Mouse (Mus musculus) lung, embryonic 15.5 days (tissue): ENCODE data around the gene Mgea5. TPM values are rescaled to one million over a fixed set of nuclear protein-coding genes. Genes with fewer than 3 reads are reported as not detected.
A peak's percentile ranks its signal among the peaks of the same experiment; 100 is the strongest.

Experiments
- ATAC-seq: fragments of 200-750 bp; cut with Nextera tagmentation; 2 replicates; pipeline ENCODE4 v1.8.0; 2017; ENCODE audit warnings: moderate number of reproducible peaks, borderline replicate concordance; ENCODE audit not compliant: low FRiP score, low TSS enrichment; ENCODE audit errors: extremely low read depth
- H3K27ac ChIP-seq: fragments of 300-500 bp; sonication (generic); 2 replicates; pipeline ENCODE4 v1.5.1; 2015; ENCODE audit warnings: moderate library complexity, mild to moderate bottlenecking, inconsistent platforms
- H3K27me3 ChIP-seq: fragments of 300-500 bp; sonication (generic); 2 replicates; pipeline ENCODE4 v1.6.1; 2015; ENCODE audit warnings: inconsistent platforms
- H3K36me3 ChIP-seq: fragments of 300-500 bp; sonication (generic); 2 replicates; pipeline ENCODE4 v1.6.1; 2015; ENCODE audit warnings: inconsistent platforms
- H3K4me1 ChIP-seq: fragments of 300-500 bp; sonication (generic); 2 replicates; pipeline ENCODE4 v1.6.1; 2015; ENCODE audit warnings: inconsistent platforms
- H3K4me2 ChIP-seq: fragments of 300-500 bp; sonication (generic); 2 replicates; pipeline ENCODE4 v1.6.1; 2015; ENCODE audit warnings: inconsistent platforms, mild to moderate bottlenecking, moderate library complexity
- H3K4me3 ChIP-seq: fragments of 300-500 bp; sonication (generic); 2 replicates; pipeline ENCODE4 v1.5.1; 2015; ENCODE audit warnings: mild to moderate bottlenecking, inconsistent platforms
- H3K9ac ChIP-seq: fragments of 300-500 bp; sonication (generic); 2 replicates; pipeline ENCODE4 v1.6.1; 2015; ENCODE audit warnings: inconsistent platforms
- H3K9me3 ChIP-seq: fragments of 300-500 bp; sonication (generic); 2 replicates; pipeline ENCODE4 v1.6.1; 2016; ENCODE audit warnings: inconsistent platforms
- WGBS: fragments of 180-500 bp; shearing (Covaris S2); methylation state at CpG from one replicate; pipeline ENCODE4 v1.1.7; 2015; 5-methylcytosine and 5-hydroxymethylcytosine counted together
- polyA plus RNA-seq: library from polyadenylated mRNA; unstranded; fragments of >200 nt; fragmentation: Nextera tagmentation; extraction: Ambion mirVana; gene quantifications from 2 replicates; pipeline ENCODE4 v1.2.1, GENCODE M21; 2015

The Mgea5 gene
- polyA plus RNA-seq, 1 experiment from 2014 or later = 51.9 TPM

DNA sequence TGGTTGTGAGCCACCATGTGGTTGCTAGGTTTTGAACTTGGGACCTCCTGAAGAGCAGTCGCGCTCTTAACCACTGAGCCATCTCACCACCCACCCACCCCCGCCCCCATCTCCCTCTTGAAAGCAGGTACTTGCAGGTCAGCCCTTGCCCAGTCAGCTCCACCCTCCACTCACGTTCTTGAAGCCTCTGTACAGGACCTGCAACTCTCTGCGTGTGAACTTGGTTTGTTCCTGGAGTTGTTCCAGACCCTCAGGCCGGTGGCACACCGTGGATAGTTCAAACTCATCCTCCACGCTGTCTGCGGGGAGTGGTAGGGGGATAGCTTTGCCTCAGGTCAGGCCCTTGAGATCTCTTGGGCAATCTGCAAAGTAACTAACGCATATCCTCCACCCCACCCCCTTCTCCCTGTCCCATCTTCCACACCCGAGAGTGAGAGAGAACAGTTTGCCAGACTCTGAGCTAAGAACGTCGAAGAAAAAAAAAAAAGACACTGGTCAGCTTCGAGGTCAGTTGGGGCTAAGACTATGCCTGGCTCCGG lies 11.8 kb upstream of the Mgea5 start:
- H3K4me3 ChIP-seq = peak overlapping the region; percentile 18; the same call in 1 of the 2 replicates
- no peaks in the 10 kb centered on the region for H3K36me3 ChIP-seq
- H3K27me3 ChIP-seq = no peaks in the 10 kb centered on the region
- H3K4me1 ChIP-seq = peaks cover 8% of the 10 kb centered on the region
- H3K27ac ChIP-seq = peak overlapping the region; percentile 41; the same call in 1 of the 2 replicates
- peak overlapping the region; percentile 53 for H3K4me2 ChIP-seq
- 15% methylated on average over 15 of the region's 15 CpGs for WGBS
- ATAC-seq = no peak
- H3K9me3 ChIP-seq = no peaks in the 10 kb centered on the region
- no peak overlapping the region; the same call in 1 of the 2 replicates for H3K9ac ChIP-seq

DNA sequence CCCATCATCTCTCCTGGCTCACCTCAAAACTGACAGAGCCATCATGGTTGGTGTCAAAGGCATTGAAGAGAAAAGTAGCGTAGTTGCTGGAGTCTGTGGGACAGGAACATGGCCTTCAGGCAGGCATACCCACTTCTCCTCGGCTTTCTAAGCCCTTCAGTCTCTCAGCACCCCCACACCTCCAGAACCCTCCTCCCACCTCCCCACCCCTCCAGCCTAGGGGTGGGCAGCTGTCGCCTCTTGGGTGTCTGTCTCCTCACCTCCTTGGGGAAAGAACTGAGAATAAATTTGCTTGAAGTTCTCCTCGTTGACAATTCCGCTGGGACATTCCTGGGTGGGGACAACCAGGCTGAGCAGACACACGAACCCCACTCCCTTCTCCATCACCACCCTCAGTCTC lies 11.1 kb upstream of the Mgea5 start:
- no peak overlapping the region for H3K4me2 ChIP-seq
- no peak overlapping the region for H3K9ac ChIP-seq
- H3K27me3 ChIP-seq = no peaks in the 10 kb centered on the region
- ATAC-seq = no peak
- no peaks in the 10 kb centered on the region for H3K9me3 ChIP-seq
- no peak overlapping the region for H3K4me3 ChIP-seq
- H3K4me1 ChIP-seq = peaks cover 8% of the 10 kb centered on the region
- 54% methylated on average over 6 of the region's 6 CpGs for WGBS
- H3K27ac ChIP-seq = no peak overlapping the region
- H3K36me3 ChIP-seq = no peaks in the 10 kb centered on the region

DNA sequence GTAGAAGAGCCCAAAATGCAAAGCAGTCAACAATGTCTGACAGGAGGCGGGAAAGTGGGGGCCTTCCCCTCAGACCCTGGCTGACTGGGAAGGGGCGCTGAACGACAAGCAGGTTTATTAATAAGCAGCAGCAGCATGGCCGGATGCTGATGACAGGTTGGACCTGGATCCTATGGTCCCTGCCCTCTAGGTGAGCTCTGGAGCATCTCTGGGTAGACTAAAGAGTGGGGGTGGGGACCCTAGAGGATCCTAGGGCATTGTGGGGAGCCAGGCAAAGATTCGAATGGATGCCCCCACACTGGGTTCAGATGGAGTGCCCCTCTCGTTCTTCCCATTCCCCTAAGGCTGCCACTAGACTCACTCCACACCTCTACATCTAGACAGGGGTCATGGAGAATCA lies 8.8 kb upstream of the Mgea5 start:
- Histone ChIP-seq H3K4me3 (no peak overlapping the region), H3K4me1 (peaks cover 8% of the 10 kb centered on the region), H3K9ac (no peak overlapping the region), H3K27me3 (no peaks in the 10 kb centered on the region), H3K4me2 (no peak overlapping the region), H3K27ac (no peak overlapping the region), H3K36me3 (no peaks in the 10 kb centered on the region), H3K9me3 (no peaks in the 10 kb centered on the region)
- WGBS = 76% methylated on average over 6 of the region's 6 CpGs
- ATAC-seq = no peak

DNA sequence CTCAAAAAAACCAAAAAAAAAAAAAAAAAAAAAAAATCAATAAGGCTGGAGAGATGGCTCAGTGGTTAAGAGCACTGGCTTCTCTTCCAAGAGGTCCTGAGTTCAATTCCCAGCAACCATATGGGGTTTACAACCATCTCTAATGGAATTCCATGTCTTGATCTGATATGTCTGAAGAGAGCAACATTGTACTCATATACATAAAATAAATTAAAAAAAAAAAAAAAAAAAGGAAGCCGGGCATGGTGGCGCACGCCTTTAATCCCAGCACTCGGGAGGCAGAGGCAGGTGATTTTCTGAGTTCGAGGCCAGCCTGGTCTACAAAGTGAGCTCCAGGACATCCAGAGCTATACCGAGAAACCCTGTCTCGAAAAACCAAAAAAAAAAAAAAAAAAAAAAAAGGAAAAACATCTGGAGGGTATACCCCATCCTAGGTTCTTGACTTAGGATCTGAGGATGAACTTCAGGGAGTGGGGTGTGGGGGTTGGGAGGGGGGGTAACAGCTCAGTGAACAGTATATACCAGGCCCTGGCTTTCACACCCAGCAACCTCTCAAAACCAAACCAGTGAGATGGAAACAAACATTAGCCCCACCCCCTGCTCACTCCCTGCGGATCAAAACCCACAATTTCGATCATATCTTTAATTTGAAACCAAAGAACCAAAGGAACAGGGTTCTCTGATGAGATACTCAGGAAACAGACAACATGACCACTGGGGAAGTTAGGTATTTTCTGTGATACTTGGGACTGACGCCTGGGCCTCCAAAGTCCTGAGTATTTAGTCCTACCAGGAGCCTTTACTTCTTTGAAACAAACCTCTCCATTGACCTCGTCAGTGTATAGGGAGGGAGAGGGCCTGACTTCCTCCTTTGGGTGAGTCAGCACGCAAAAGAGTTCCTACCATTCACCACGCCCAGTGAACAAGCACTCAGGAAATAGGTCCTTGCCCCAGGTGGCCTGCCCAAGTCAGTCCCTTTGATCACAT lies 6.5 kb upstream of the Mgea5 start:
- Histone ChIP-seq H3K27ac (no peak overlapping the region), H3K4me2 (no peak overlapping the region), H3K4me3 (no peak overlapping the region), H3K36me3 (no peaks in the 10 kb centered on the region), H3K9me3 (no peaks in the 10 kb centered on the region), H3K27me3 (no peaks in the 10 kb centered on the region), H3K4me1 (0 out of 2 replicates have a peak, but pooled peaks cover 1% of the 10 kb centered on the region), H3K9ac (no peak overlapping the region)
- WGBS = 72% methylated on average over 13 of the region's 13 CpGs
- ATAC-seq = 0 out of 2 replicates have a peak, but pooled peaks have one; percentile 39

DNA sequence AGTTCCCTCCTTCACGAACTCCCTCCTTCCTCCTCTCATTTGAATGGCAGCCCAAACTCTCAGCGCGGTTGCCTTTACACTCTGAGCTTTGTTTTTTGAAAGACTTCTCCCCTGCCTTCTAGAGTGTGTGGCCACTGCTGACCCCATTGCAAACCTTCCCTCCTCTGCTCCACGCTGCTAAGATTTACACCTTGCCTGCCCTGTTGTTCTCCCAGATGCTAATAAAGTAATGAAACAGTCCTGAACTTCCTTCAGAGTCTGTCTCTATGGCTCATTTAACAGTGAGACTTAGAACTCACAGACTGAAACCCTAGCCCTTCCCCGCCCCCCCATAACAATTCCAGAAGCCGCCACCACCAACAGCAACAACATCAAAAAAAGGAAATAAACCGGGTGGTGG lies 5.7 kb upstream of the Mgea5 start:
- 78% methylated on average over 7 of the region's 7 CpGs for WGBS
- no peak overlapping the region for H3K27ac ChIP-seq
- no peaks in the 10 kb centered on the region for H3K36me3 ChIP-seq
- H3K4me2 ChIP-seq = no peak overlapping the region
- H3K4me3 ChIP-seq = no peak overlapping the region
- peaks cover 3% of the 10 kb centered on the region; the same call in 1 of the 2 replicates for H3K4me1 ChIP-seq
- ATAC-seq = no peak
- no peak overlapping the region for H3K9ac ChIP-seq
- no peaks in the 10 kb centered on the region for H3K9me3 ChIP-seq
- no peaks in the 10 kb centered on the region for H3K27me3 ChIP-seq

DNA sequence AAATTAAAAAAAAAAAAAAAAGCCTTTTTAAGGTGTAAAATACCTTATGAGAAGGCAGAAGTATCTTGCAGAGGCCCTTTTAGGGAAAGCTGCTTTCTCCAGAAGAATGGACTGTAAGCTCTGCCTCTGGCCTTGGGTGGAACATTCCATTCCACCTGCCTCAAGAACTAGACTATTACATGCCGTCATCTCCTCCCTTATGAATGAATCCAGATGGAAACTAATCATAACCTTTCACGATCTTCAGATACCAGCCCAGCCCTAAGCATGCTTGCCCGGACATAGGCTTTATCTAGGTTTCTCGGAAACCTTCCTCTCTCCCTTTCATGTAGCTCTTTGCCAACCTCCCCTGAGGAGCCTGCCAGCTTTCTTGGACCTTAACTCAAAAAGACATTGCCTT lies 4.7 kb upstream of the Mgea5 start:
- no peaks in the 10 kb centered on the region for H3K27me3 ChIP-seq
- WGBS = 83% methylated on average over 4 of the region's 4 CpGs
- H3K36me3 ChIP-seq = no peaks in the 10 kb centered on the region
- no peak for ATAC-seq
- H3K9ac ChIP-seq = no peak overlapping the region
- H3K27ac ChIP-seq = no peak overlapping the region
- H3K4me3 ChIP-seq = no peak overlapping the region
- no peaks in the 10 kb centered on the region for H3K9me3 ChIP-seq
- H3K4me1 ChIP-seq = peaks cover 6% of the 10 kb centered on the region; the same call in 1 of the 2 replicates
- H3K4me2 ChIP-seq = no peak overlapping the region

DNA sequence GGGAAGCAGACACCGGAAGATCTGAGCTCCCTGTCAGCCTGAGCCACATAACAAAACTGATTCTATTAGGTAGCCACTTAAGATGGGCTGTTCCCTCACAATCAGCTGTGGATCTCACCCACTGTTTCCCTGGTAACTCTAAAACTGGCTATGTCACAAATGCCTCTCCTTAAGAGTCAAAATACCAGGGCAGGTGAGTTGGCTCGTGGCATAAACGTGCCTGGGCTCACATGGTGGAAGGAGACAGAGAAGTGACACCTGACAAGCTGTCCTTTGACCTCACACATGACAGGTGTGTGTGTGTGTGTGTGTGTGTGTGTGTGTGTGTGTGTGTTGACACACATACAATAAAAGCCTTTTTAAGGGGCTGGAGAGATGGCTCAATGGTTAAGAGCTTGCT lies 3.8 kb upstream of the Mgea5 start:
- WGBS = 48% methylated on average over 3 of the region's 3 CpGs
- Histone ChIP-seq H3K4me3 (no peak overlapping the region), H3K4me2 (no peak overlapping the region), H3K36me3 (no peaks in the 10 kb centered on the region), H3K27ac (no peak overlapping the region), H3K9me3 (no peaks in the 10 kb centered on the region), H3K27me3 (no peaks in the 10 kb centered on the region), H3K9ac (no peak overlapping the region), H3K4me1 (peaks cover 6% of the 10 kb centered on the region; the same call in 1 of the 2 replicates)
- ATAC-seq = no peak

DNA sequence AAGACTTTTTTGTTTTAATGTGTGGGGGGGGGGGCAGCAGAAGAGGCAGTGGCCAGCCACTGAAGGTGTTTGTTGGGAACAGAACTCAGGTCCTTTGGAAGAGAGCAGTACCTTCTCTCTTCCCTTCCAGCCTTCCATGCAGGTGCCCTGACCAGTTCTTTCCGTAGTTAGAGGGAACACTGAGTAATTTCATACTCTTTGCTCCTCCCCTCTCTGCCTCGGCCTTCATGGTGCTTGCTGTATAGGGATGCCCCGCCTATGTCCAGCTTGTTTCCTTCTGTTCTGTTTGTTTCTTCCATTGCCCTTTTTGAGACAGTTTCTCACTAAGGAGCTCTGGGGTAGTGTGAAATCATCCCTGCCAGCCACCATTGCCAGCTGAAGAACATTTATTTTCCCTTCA lies 1.8 kb upstream of the Mgea5 start:
- Histone ChIP-seq H3K9ac (no peak overlapping the region), H3K27ac (no peak overlapping the region), H3K9me3 (no peaks in the 10 kb centered on the region), H3K4me2 (no peak overlapping the region), H3K27me3 (no peaks in the 10 kb centered on the region), H3K36me3 (no peaks in the 10 kb centered on the region), H3K4me3 (no peak overlapping the region), H3K4me1 (peaks cover 20% of the 10 kb centered on the region)
- ATAC-seq = no peak
- 43% methylated on average over 3 of the region's 3 CpGs for WGBS

DNA sequence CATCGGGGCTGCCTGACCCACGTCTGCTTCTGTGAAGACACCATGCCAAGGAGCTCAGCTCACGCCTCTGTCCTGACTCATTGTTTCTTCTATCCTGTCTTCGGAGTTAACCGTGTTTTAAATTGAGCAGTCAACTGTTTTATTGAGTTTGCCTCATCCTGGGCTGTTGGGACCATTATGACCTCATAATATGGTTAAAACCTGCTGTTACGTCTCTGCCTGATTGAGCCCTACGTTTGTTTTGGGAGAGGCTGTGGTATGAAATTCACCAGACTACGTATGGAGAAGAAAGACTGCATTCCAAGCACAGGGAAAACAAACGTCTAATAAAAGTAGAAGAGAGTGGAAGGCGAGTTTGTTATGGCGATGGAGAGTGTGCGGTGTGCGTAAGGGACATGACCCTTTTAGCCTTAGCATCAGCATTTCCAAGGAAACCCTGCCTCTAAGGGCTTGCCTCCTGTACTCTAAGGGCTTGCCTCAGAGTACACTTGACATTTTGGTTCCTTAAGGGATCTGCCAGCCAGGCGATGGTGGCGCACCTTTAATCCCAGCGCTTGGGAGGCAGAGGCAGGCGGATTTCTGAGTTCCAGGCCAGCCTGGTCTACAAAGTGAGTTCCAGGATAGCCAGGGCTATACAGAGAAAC lies 418 bp upstream of the Mgea5 start:
- Histone ChIP-seq H3K4me1 (peaks cover 26% of the 10 kb centered on the region), H3K36me3 (0 out of 2 replicates have a peak, but pooled peaks cover 7% of the 10 kb centered on the region), H3K9me3 (no peaks in the 10 kb centered on the region), H3K27me3 (no peaks in the 10 kb centered on the region), H3K9ac (peak overlapping the region; percentile 21; the same call in 1 of the 2 replicates), H3K4me2 (peak overlapping the region; percentile 65), H3K27ac (peak overlapping the region; percentile 71), H3K4me3 (peak overlapping the region; percentile 97)
- ATAC-seq = no peak
- 25% methylated on average over 17 of the region's 17 CpGs for WGBS

DNA sequence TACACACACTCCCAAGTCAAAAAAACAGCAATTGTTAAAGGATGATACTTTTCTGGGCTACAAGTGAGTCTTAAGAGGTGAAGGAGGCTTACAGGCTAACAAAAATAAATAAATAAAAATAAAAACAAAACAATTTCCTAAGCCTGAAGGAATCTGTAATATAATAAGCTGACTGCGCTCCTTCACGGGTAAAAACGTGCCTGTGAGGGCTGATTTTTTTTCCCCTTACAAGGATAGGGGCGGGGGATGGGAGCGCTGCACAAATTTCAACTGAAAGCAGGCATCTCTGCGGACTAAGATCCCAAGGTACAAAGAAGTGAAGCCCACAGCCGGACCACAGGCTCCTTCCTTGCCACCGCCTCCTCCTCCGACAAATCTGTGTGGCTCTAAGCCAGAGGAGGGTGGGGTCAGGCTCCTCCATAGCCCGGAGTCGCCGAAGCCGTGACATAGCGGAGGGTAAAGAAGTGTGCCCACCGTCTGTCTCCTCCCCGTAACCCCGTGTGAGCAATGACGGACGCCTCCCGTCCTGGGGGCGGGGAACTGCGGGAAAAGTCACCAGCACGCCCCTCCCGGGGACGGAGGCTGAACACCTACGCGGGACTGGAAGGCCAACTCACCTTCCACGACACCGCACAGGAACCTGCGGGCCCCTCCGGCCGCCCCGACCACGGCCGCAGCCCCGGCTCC lies 1.2 kb downstream of the Mgea5 start:
- Histone ChIP-seq H3K4me3 (peak overlapping the region; percentile 97), H3K9ac (peak overlapping the region; percentile 98), H3K27ac (peak overlapping the region; percentile 97), H3K27me3 (no peaks in the 10 kb centered on the region), H3K4me1 (peaks cover 26% of the 10 kb centered on the region), H3K4me2 (peak overlapping the region; percentile 67), H3K9me3 (no peaks in the 10 kb centered on the region), H3K36me3 (peaks cover 18% of the 10 kb centered on the region)
- under 1% methylated on average over 36 of the region's 36 CpGs for WGBS
- peak; percentile 33 for ATAC-seq

DNA sequence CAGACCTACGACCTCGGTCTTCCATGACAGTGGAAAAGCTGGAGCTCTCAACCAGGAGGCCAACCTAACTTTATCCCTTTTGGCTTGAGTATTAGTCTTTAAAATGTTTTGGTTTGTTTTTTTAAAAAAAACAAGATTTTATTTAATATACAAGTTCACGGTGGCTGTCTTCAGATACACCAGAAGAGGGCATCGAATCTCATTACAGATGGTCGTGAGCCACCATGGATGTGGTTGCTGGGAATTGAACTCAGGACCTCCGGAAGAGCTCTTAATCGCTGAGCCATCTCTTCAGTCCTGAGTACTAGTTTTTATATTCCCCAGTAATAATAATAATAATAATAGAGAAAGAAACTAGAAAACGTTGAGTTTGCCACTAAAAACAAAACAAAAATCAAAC lies 2.0 kb downstream of the Mgea5 start:
- peaks cover 26% of the 10 kb centered on the region for H3K4me1 ChIP-seq
- H3K27ac ChIP-seq = no peak overlapping the region
- peak overlapping the region; percentile 67 for H3K4me2 ChIP-seq
- peak overlapping the region; percentile 97 for H3K4me3 ChIP-seq
- peak overlapping the region; percentile 98; the same call in 1 of the 2 replicates for H3K9ac ChIP-seq
- ATAC-seq = no peak
- no peaks in the 10 kb centered on the region for H3K9me3 ChIP-seq
- 52% methylated on average over 8 of the region's 8 CpGs for WGBS
- peaks cover 24% of the 10 kb centered on the region for H3K36me3 ChIP-seq
- no peaks in the 10 kb centered on the region for H3K27me3 ChIP-seq
